Mouse (Mus musculus): ENCODE data around the gene Hunk. TPM values are rescaled to one million over a fixed set of nuclear protein-coding genes. Genes with fewer than 3 reads are reported as not detected.

Hunk gene
- polyA plus RNA-seq, 1 experiment, result 2.9 TPM

GRCm38 (mm10) chr16:90523894-90524293 is 138.1 kb downstream of the Hunk start:
- no peaks in the 10 kb centered on the region for H3K27me3 ChIP-seq (ENCODE audit: control insufficient read depth, insufficient read depth, low read length)
- no peaks in the 10 kb centered on the region for H3K36me3 ChIP-seq (ENCODE audit: control insufficient read depth, insufficient read depth, low read length)
- H3K27ac ChIP-seq (ENCODE audit: control insufficient read depth, insufficient read depth, low read length), result no peak overlapping the region
- DNase-seq, result no peak
- TF ChIP-seq POLR2A (IDR thresholded peaks at IDR 0.05; ENCODE audit: control insufficient read depth, extremely low read depth, insufficient read depth, low read length, poor library complexity) (no peak), CTCF (IDR thresholded peaks at IDR 0.05; ENCODE audit: borderline replicate concordance, control insufficient read depth, extremely low read depth, insufficient read depth, low read length, poor library complexity) (no peak)
- H3K4me1 ChIP-seq (replicated peaks; ENCODE audit: control insufficient read depth, insufficient read depth, low read length), result no peaks in the 10 kb centered on the region
- 98% methylated on average over 18 of the region's 18 CpGs for WGBS
- H3K4me3 ChIP-seq (ENCODE audit: control insufficient read depth, insufficient read depth, low read length), result no peak overlapping the region

- 96% methylated on average over 18 of the region's 18 CpGs for WGBS
- Histone ChIP-seq H3K27ac (ENCODE audit: control insufficient read depth, insufficient read depth, low read length) (no peak overlapping the region), H3K27me3 (ENCODE audit: control insufficient read depth, insufficient read depth, low read length) (no peaks in the 10 kb centered on the region)
Observed at GRCm38 (mm10) chr16:90524393-90524792, 138.6 kb downstream of the Hunk start.

GRCm38 (mm10) chr16:90533119-90533673 is 147.4 kb downstream of the Hunk start:
- Histone ChIP-seq H3K4me1 (replicated peaks; ENCODE audit: control insufficient read depth, insufficient read depth, low read length) (no peaks in the 10 kb centered on the region), H3K4me3 (ENCODE audit: control insufficient read depth, insufficient read depth, low read length) (no peak overlapping the region), H3K27ac (ENCODE audit: control insufficient read depth, insufficient read depth, low read length) (no peak overlapping the region), H3K36me3 (ENCODE audit: control insufficient read depth, insufficient read depth, low read length) (no peaks in the 10 kb centered on the region), H3K27me3 (ENCODE audit: control insufficient read depth, insufficient read depth, low read length) (no peaks in the 10 kb centered on the region)
- no peak for TF ChIP-seq POLR2A (IDR thresholded peaks at IDR 0.05; ENCODE audit: control insufficient read depth, extremely low read depth, insufficient read depth, low read length, poor library complexity)
- TF ChIP-seq CTCF (IDR thresholded peaks at IDR 0.05; ENCODE audit: borderline replicate concordance, control insufficient read depth, extremely low read depth, insufficient read depth, low read length, poor library complexity), result no peak
- DNase-seq, result no peak
- 84% methylated on average over 10 of the region's 10 CpGs for WGBS

More at GRCm38 (mm10) chr16:90524393-90524792, 138.6 kb downstream of the Hunk start:
- Histone ChIP-seq H3K36me3 (ENCODE audit: control insufficient read depth, insufficient read depth, low read length) (no peaks in the 10 kb centered on the region), H3K4me3 (ENCODE audit: control insufficient read depth, insufficient read depth, low read length) (no peak overlapping the region), H3K4me1 (replicated peaks; ENCODE audit: control insufficient read depth, insufficient read depth, low read length) (no peaks in the 10 kb centered on the region)
- no peak for DNase-seq
- TF ChIP-seq POLR2A (IDR thresholded peaks at IDR 0.05; ENCODE audit: control insufficient read depth, extremely low read depth, insufficient read depth, low read length, poor library complexity) (no peak), CTCF (IDR thresholded peaks at IDR 0.05; ENCODE audit: borderline replicate concordance, control insufficient read depth, extremely low read depth, insufficient read depth, low read length, poor library complexity) (no peak)

- no peak for TF ChIP-seq CTCF (IDR thresholded peaks at IDR 0.05; ENCODE audit: borderline replicate concordance, control insufficient read depth, extremely low read depth, insufficient read depth, low read length, poor library complexity)
- TF ChIP-seq POLR2A (IDR thresholded peaks at IDR 0.05; ENCODE audit: control insufficient read depth, extremely low read depth, insufficient read depth, low read length, poor library complexity), result no peak
- Histone ChIP-seq H3K36me3 (ENCODE audit: control insufficient read depth, insufficient read depth, low read length) (no peaks in the 10 kb centered on the region), H3K27me3 (ENCODE audit: control insufficient read depth, insufficient read depth, low read length) (no peaks in the 10 kb centered on the region), H3K4me1 (replicated peaks; ENCODE audit: control insufficient read depth, insufficient read depth, low read length) (no peaks in the 10 kb centered on the region), H3K27ac (ENCODE audit: control insufficient read depth, insufficient read depth, low read length) (no peak overlapping the region), H3K4me3 (ENCODE audit: control insufficient read depth, insufficient read depth, low read length) (no peak overlapping the region)
- no peak for DNase-seq
- 89% methylated on average over 8 of the region's 8 CpGs for WGBS
Observed at GRCm38 (mm10) chr16:90534591-90534990, 148.8 kb downstream of the Hunk start.

- Histone ChIP-seq H3K27ac (ENCODE audit: control insufficient read depth, insufficient read depth, low read length) (no peak overlapping the region), H3K4me1 (replicated peaks; ENCODE audit: control insufficient read depth, insufficient read depth, low read length) (no peaks in the 10 kb centered on the region), H3K4me3 (ENCODE audit: control insufficient read depth, insufficient read depth, low read length) (no peak overlapping the region), H3K36me3 (ENCODE audit: control insufficient read depth, insufficient read depth, low read length) (no peaks in the 10 kb centered on the region), H3K27me3 (ENCODE audit: control insufficient read depth, insufficient read depth, low read length) (no peaks in the 10 kb centered on the region)
- no peak for DNase-seq
- TF ChIP-seq CTCF (IDR thresholded peaks at IDR 0.05; ENCODE audit: borderline replicate concordance, control insufficient read depth, extremely low read depth, insufficient read depth, low read length, poor library complexity), result no peak
- no peak for TF ChIP-seq POLR2A (IDR thresholded peaks at IDR 0.05; ENCODE audit: control insufficient read depth, extremely low read depth, insufficient read depth, low read length, poor library complexity)
- WGBS, result 85% methylated on average over 5 of the region's 5 CpGs
Observed at GRCm38 (mm10) chr16:90538926-90539325, 153.1 kb downstream of the Hunk start.

- Histone ChIP-seq H3K4me3 (ENCODE audit: control insufficient read depth, insufficient read depth, low read length) (no peak overlapping the region), H3K27ac (ENCODE audit: control insufficient read depth, insufficient read depth, low read length) (no peak overlapping the region), H3K4me1 (replicated peaks; ENCODE audit: control insufficient read depth, insufficient read depth, low read length) (no peaks in the 10 kb centered on the region), H3K36me3 (ENCODE audit: control insufficient read depth, insufficient read depth, low read length) (no peaks in the 10 kb centered on the region), H3K27me3 (ENCODE audit: control insufficient read depth, insufficient read depth, low read length) (no peaks in the 10 kb centered on the region)
- no peak for DNase-seq
- 95% methylated on average over 2 of the region's 2 CpGs for WGBS
- TF ChIP-seq CTCF (IDR thresholded peaks at IDR 0.05; ENCODE audit: borderline replicate concordance, control insufficient read depth, extremely low read depth, insufficient read depth, low read length, poor library complexity), result no peak
- TF ChIP-seq POLR2A (IDR thresholded peaks at IDR 0.05; ENCODE audit: control insufficient read depth, extremely low read depth, insufficient read depth, low read length, poor library complexity), result no peak
Observed at GRCm38 (mm10) chr16:90541191-90541590, 155.4 kb downstream of the Hunk start.

- Histone ChIP-seq H3K4me3 (ENCODE audit: control insufficient read depth, insufficient read depth, low read length) (no peak overlapping the region), H3K27ac (ENCODE audit: control insufficient read depth, insufficient read depth, low read length) (no peak overlapping the region), H3K4me1 (replicated peaks; ENCODE audit: control insufficient read depth, insufficient read depth, low read length) (no peaks in the 10 kb centered on the region), H3K27me3 (ENCODE audit: control insufficient read depth, insufficient read depth, low read length) (no peaks in the 10 kb centered on the region), H3K36me3 (ENCODE audit: control insufficient read depth, insufficient read depth, low read length) (no peaks in the 10 kb centered on the region)
- DNase-seq, result no peak
- 88% methylated on average over 10 of the region's 10 CpGs for WGBS
- TF ChIP-seq POLR2A (IDR thresholded peaks at IDR 0.05; ENCODE audit: control insufficient read depth, extremely low read depth, insufficient read depth, low read length, poor library complexity) (no peak), CTCF (IDR thresholded peaks at IDR 0.05; ENCODE audit: borderline replicate concordance, control insufficient read depth, extremely low read depth, insufficient read depth, low read length, poor library complexity) (no peak)
Observed at GRCm38 (mm10) chr16:90542383-90542782, 156.6 kb downstream of the Hunk start.

Data from thymus, adult 2 months (tissue).